Mouse (Mus musculus): ENCODE measurements around the gene Abcg8.

GRCm38 (mm10) chr17:84658951-84659350 is 17.2 kb upstream of the Abcg8 start:
- TF ChIP-seq CTCF (IDR thresholded peaks at IDR 0.05; ENCODE audit: low read depth) (no peak), EP300 (IDR thresholded peaks at IDR 0.05; ENCODE audit: low read depth) (no peak)
